Mouse (Mus musculus): ENCODE measurements around the gene Prdx2. TPM values are rescaled to one million over a fixed set of nuclear protein-coding genes. Genes with fewer than 3 reads are reported as not detected.

The Prdx2 gene
- polyA plus RNA-seq, 1 experiment from 2014 or later: 1,124 TPM

- Histone ChIP-seq H3K4me3 (no peak overlapping the region), H3K36me3 (peaks cover 34% of the 10 kb centered on the region), H3K27ac (replicated peaks) (no peak overlapping the region), H3K4me1 (replicated peaks) (peaks cover 65% of the 10 kb centered on the region), H3K27me3 (no peaks in the 10 kb centered on the region), H3K4me2 (no peak overlapping the region), H3K9me3 (no peaks in the 10 kb centered on the region), H3K9ac (no peak overlapping the region)
- no peak for ATAC-seq (ENCODE audit: low FRiP score, low read depth)
- WGBS: 83% methylated on average over 8 of the region's 8 CpGs
Measured at GRCm38 (mm10) chr8:84974543-84975142, 5.3 kb downstream of the Prdx2 start.

- H3K27me3 ChIP-seq: no peaks in the 10 kb centered on the region
- peaks cover 34% of the 10 kb centered on the region for H3K36me3 ChIP-seq
- ATAC-seq (ENCODE audit: low FRiP score, low read depth): no peak
- H3K9ac ChIP-seq: no peak overlapping the region
- 37% methylated on average over 7 of the region's 7 CpGs for WGBS
- no peak overlapping the region for H3K27ac ChIP-seq (replicated peaks)
- peak overlapping the region; percentile 44; the same call in 1 of the 2 replicates for H3K4me3 ChIP-seq
- H3K4me2 ChIP-seq: peak overlapping the region; percentile 82
- H3K4me1 ChIP-seq (replicated peaks): peaks cover 72% of the 10 kb centered on the region
- H3K9me3 ChIP-seq: no peaks in the 10 kb centered on the region
Measured at GRCm38 (mm10) chr8:84975434-84975833, 6.0 kb downstream of the Prdx2 start.

- H3K4me3 ChIP-seq: peak overlapping the region; percentile 44
- peak overlapping the region; percentile 45 for H3K9ac ChIP-seq
- H3K9me3 ChIP-seq: no peaks in the 10 kb centered on the region
- peak overlapping the region; percentile 82 for H3K4me2 ChIP-seq
- H3K4me1 ChIP-seq (replicated peaks): peaks cover 72% of the 10 kb centered on the region
- peak overlapping the region; percentile 56 for H3K27ac ChIP-seq (replicated peaks)
- peak; percentile 75 for ATAC-seq (ENCODE audit: low FRiP score, low read depth)
- no peaks in the 10 kb centered on the region for H3K27me3 ChIP-seq
- 1% methylated on average over 61 of the region's 61 CpGs for WGBS
- peaks cover 33% of the 10 kb centered on the region for H3K36me3 ChIP-seq
Measured at GRCm38 (mm10) chr8:84976031-84976762, 6.8 kb downstream of the Prdx2 start.

GRCm38 (mm10) chr8:84976763-84977434 lies 7.5 kb downstream of the Prdx2 start:
- peak overlapping the region; percentile 82 for H3K4me2 ChIP-seq
- H3K4me1 ChIP-seq (replicated peaks): peaks cover 73% of the 10 kb centered on the region
- ATAC-seq (ENCODE audit: low FRiP score, low read depth): no peak
- no peaks in the 10 kb centered on the region for H3K27me3 ChIP-seq
- H3K36me3 ChIP-seq: peaks cover 26% of the 10 kb centered on the region
- peak overlapping the region; percentile 45 for H3K9ac ChIP-seq
- 1% methylated on average over 24 of the region's 25 CpGs for WGBS
- no peaks in the 10 kb centered on the region for H3K9me3 ChIP-seq
- H3K27ac ChIP-seq (replicated peaks): peak overlapping the region; percentile 56
- peak overlapping the region; percentile 44 for H3K4me3 ChIP-seq

- peak overlapping the region; percentile 82 for H3K4me2 ChIP-seq
- no peaks in the 10 kb centered on the region for H3K9me3 ChIP-seq
- no peaks in the 10 kb centered on the region for H3K27me3 ChIP-seq
- no peak for ATAC-seq (ENCODE audit: low FRiP score, low read depth)
- peak overlapping the region; percentile 45 for H3K9ac ChIP-seq
- H3K36me3 ChIP-seq: peaks cover 19% of the 10 kb centered on the region
- H3K27ac ChIP-seq (replicated peaks): no peak overlapping the region
- H3K4me3 ChIP-seq: peak overlapping the region; percentile 44
- 1% methylated on average over 69 of the region's 70 CpGs for WGBS
- peaks cover 74% of the 10 kb centered on the region for H3K4me1 ChIP-seq (replicated peaks)
Measured at GRCm38 (mm10) chr8:84977435-84978247, 8.3 kb downstream of the Prdx2 start.

GRCm38 (mm10) chr8:84978248-84978940 lies 9.0 kb downstream of the Prdx2 start, which contains the start of gene Junb:
Gene Junb, minus strand, starts transcription at chr8:84978718.
- peak; percentile 58 for ATAC-seq (ENCODE audit: low FRiP score, low read depth)
- H3K4me3 ChIP-seq: peak within 1 kb of the TSS; percentile 44
- peak within 1 kb of the TSS; percentile 47 for H3K27ac ChIP-seq (replicated peaks)
- H3K27me3 ChIP-seq: no peaks in the 10 kb centered on the region
- peaks cover 13% of the 10 kb centered on the region for H3K36me3 ChIP-seq
- WGBS: under 1% methylated on average over 63 of the region's 63 CpGs
- H3K4me1 ChIP-seq (replicated peaks): peaks cover 74% of the 10 kb centered on the region
- no peaks in the 10 kb centered on the region for H3K9me3 ChIP-seq
- H3K9ac ChIP-seq: peak within 1 kb of the TSS; percentile 45
- peak within 1 kb of the TSS; percentile 82 for H3K4me2 ChIP-seq

- Histone ChIP-seq H3K36me3 (peaks cover 6% of the 10 kb centered on the region; the same call in 1 of the 2 replicates), H3K4me1 (replicated peaks) (peaks cover 74% of the 10 kb centered on the region), H3K27me3 (no peaks in the 10 kb centered on the region), H3K9ac (0 out of 2 replicates have a peak overlapping the region, but pooled peaks have one; percentile 11), H3K27ac (replicated peaks) (peak overlapping the region; percentile 47), H3K9me3 (no peaks in the 10 kb centered on the region), H3K4me3 (peak overlapping the region; percentile 44), H3K4me2 (peak overlapping the region; percentile 82)
- 3% methylated on average over 32 of the region's 42 CpGs for WGBS
- peak; percentile 16; the same call in 1 of the 2 replicates for ATAC-seq (ENCODE audit: low FRiP score, low read depth)
Measured at GRCm38 (mm10) chr8:84979599-84980421, 10.4 kb downstream of the Prdx2 start.

GRCm38 (mm10) chr8:84980622-84981358 lies 11.4 kb downstream of the Prdx2 start:
- no peak for ATAC-seq (ENCODE audit: low FRiP score, low read depth)
- no peak overlapping the region for H3K9ac ChIP-seq
- WGBS: 24% methylated on average over 11 of the region's 11 CpGs
- H3K27ac ChIP-seq (replicated peaks): peak overlapping the region; percentile 47
- H3K27me3 ChIP-seq: no peaks in the 10 kb centered on the region
- no peak overlapping the region for H3K4me3 ChIP-seq
- H3K9me3 ChIP-seq: no peaks in the 10 kb centered on the region
- peak overlapping the region; percentile 82 for H3K4me2 ChIP-seq
- H3K36me3 ChIP-seq: no peaks in the 10 kb centered on the region
- H3K4me1 ChIP-seq (replicated peaks): peaks cover 74% of the 10 kb centered on the region

- Histone ChIP-seq H3K4me3 (no peak overlapping the region), H3K27me3 (no peaks in the 10 kb centered on the region), H3K36me3 (no peaks in the 10 kb centered on the region), H3K4me2 (no peak overlapping the region), H3K4me1 (replicated peaks) (peaks cover 71% of the 10 kb centered on the region), H3K27ac (replicated peaks) (no peak overlapping the region), H3K9me3 (no peaks in the 10 kb centered on the region), H3K9ac (no peak overlapping the region)
- ATAC-seq (ENCODE audit: low FRiP score, low read depth): no peak
- WGBS: 77% methylated on average over 15 of the region's 15 CpGs
Measured at GRCm38 (mm10) chr8:84981644-84982498, 12.5 kb downstream of the Prdx2 start.
